In genomic region chr3:86693553-86693952, GRCm38 (mm10) we compare ENCODE assay signal across 25 mouse cellular contexts.
"Had no signal": no experiment of that assay in that cellular context is flagged by ENCODE, and none has a peak within 500 bp of the region (broad histone marks: within the 10 kb centered on the region; RNA-seq: fewer than 3 reads in every experiment).

No protein-coding gene starts in this region.

- H3K4me1 ChIP-seq: forebrain, embryonic 13.5 days; forebrain, embryonic 15.5 days had no signal

- H3K27me3 ChIP-seq: embryonic facial prominence, embryonic 12.5 days; embryonic facial prominence, embryonic 13.5 days; embryonic facial prominence, embryonic 15.5 days had no signal

- H3K36me3 ChIP-seq: embryonic facial prominence, embryonic 12.5 days; embryonic facial prominence, embryonic 13.5 days; embryonic facial prominence, embryonic 15.5 days; forebrain, embryonic 10.5 days; forebrain, embryonic 12.5 days; forebrain, embryonic 15.5 days had no signal

- DNase-seq: cerebellum, adult 9-10 months; cerebellum, adult 9-11 months; cerebellum, postnatal 10 days; cerebellum, postnatal 14 days; cerebellum, postnatal 25 days; cerebellum, postnatal 36 days; embryo, embryonic 11 days; forebrain, postnatal 0 days; gastrocnemius, adult 2 months; gastrocnemius, postnatal 10 days; gastrocnemius, postnatal 14 days; gastrocnemius, postnatal 25 days; gastrocnemius, postnatal 36 days; heart, adult 11 months; heart, adult 18-20 months; heart, adult 2 months had no signal

- H3K4me3 ChIP-seq: embryonic facial prominence, embryonic 10.5 days; embryonic facial prominence, embryonic 12.5 days; embryonic facial prominence, embryonic 13.5 days; embryonic facial prominence, embryonic 15.5 days; erythroblast, embryonic 14.5 days; forebrain, embryonic 10.5 days; forebrain, embryonic 12.5 days; forebrain, embryonic 13.5 days; forebrain, embryonic 15.5 days; gastrocnemius, adult 2 months; heart, adult 2 months had no signal

- H3K9me3 ChIP-seq: embryonic facial prominence, embryonic 10.5 days; embryonic facial prominence, embryonic 12.5 days; embryonic facial prominence, embryonic 13.5 days; embryonic facial prominence, embryonic 15.5 days; forebrain, embryonic 10.5 days; forebrain, embryonic 12.5 days; forebrain, embryonic 13.5 days; forebrain, embryonic 15.5 days had no signal

- H3K4me2 ChIP-seq: embryonic facial prominence, embryonic 12.5 days; embryonic facial prominence, embryonic 13.5 days; embryonic facial prominence, embryonic 15.5 days; forebrain, embryonic 12.5 days; forebrain, embryonic 13.5 days; forebrain, embryonic 15.5 days had no signal

- H3K9ac ChIP-seq: embryonic facial prominence, embryonic 12.5 days; embryonic facial prominence, embryonic 13.5 days; embryonic facial prominence, embryonic 15.5 days; forebrain, embryonic 12.5 days; forebrain, embryonic 13.5 days; forebrain, embryonic 15.5 days; forebrain, postnatal 0 days had no signal

- H3K27ac ChIP-seq: embryonic facial prominence, embryonic 10.5 days; embryonic facial prominence, embryonic 12.5 days; embryonic facial prominence, embryonic 13.5 days; embryonic facial prominence, embryonic 15.5 days; forebrain, embryonic 10.5 days; forebrain, embryonic 12.5 days; forebrain, embryonic 13.5 days; forebrain, embryonic 15.5 days; gastrocnemius, adult 2 months; heart, adult 2 months had no signal
